Mouse (Mus musculus) lung, adult 2 months (tissue): Measurements from ENCODE around the gene Nudt21.

Experiments
- CTCF ChIP-seq: fragments of 200-500 bp; IDR thresholded peaks from 2 replicates; pipeline ENCODE4 v1.5.1; 2011; ENCODE audit warnings: mild to moderate bottlenecking, low read length, control low read depth; ENCODE audit not compliant: insufficient read depth
- POLR2A ChIP-seq: fragments of 200-500 bp; IDR thresholded peaks from 2 replicates; pipeline ENCODE4 v1.6.1; 2011; ENCODE audit warnings: low read depth, mild to moderate bottlenecking, control low read depth, low read length, borderline replicate concordance; ENCODE audit errors: extremely low read depth

- TF ChIP-seq CTCF (no peak), POLR2A (no peak)
Measured at GRCm38 (mm10) chr8:94052696-94053095, 15.9 kb upstream of the Nudt21 start.
